Mouse (Mus musculus) cerebellum, adult 11 months (tissue): Measurements from ENCODE around the gene Rae1.

Experiments used
- DNase-seq: peaks from one replicate; pipeline ENCODE4 v3.0.0; 2022

The Rae1 gene

DNA sequence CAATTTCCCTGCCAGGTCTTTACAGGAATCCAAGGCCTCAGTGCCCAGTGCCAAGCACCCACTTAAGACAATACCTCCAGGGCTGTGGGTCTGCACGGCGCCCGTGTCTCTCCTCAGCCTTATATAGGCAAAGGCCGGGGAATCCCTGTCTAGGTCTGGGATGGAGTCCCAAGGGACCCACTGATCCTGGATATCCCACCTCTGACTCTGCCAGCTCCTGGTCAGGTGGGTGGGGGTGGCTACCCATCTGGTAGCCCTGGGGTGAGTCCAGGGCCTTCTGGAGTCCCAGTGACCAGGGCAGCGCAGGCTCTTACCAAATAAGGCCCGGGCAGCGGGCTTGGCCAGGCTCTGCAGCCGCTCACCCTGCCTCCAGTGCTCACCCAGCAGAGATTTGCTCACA lies 53.0 kb downstream of the Rae1 start:
- no peak for DNase-seq

DNA sequence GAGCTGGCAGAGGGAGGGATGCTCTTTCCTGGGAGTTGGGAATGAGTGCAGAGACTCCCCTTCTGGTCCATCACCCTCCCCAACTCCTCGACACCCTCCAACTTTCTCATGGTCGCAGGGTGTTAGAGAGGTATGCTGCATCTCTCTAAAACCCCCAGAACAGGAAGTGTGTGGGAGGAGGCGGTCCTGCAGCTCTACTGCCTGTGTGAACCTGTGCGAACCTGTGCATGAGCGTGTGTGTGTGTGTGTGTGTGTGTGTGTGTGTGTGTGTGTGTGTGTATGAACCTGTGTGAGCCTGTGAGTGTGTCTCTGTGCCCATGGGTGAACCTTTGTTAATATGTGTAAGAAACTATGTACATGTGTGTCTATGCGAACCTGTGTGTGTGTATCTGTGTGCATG lies 53.9 kb downstream of the Rae1 start:
- DNase-seq, result no peak

DNA sequence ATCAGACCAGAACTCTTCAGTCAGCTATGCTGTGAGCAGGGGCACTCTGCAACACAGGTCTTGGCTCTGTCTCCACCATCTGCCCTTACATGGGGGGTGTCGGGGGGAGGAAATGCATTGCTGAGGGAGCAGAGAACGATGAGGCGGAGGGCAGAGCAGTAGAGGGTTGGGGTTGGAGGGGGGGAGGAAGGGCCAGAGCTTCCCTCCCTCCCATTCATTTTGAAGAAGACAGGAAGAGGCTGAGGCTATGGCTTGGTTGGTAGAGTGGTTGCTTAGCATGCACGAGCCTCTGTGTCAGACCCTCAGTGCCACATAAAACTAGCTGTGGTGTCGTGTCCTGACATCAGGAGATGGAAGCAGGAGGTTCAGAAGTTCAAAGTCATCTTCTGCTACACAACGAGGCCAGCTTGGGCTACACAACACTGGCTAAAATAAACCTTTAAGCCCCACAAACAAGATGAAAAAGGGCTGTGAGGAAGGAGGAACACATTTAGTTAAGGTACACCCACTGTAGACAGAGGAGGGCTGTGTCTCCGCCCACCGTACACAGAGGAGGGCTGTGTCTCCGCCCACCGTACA lies 56.5 kb downstream of the Rae1 start:
- no peak for DNase-seq

DNA sequence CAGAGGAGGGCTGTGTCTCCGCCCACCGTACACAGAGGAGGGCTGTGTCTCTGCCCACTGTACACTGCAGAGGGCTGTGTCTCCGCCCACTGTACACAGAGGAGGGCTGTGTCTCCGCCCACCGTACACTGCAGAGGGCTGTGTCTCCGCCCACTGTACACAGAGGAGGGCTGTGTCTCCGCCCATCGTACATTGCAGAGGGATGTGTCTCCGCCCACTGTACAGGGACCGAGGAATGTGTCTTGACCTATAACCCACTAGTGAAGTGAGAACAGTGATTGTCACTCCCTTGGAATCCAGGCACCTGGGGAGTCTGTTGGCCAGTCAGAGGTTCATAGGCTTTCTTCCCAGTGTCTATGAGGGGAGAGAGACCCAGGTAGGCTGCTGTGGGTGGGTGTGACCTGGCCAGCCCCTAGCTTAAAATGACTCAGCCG lies 57.0 kb downstream of the Rae1 start:
- no peak for DNase-seq

DNA sequence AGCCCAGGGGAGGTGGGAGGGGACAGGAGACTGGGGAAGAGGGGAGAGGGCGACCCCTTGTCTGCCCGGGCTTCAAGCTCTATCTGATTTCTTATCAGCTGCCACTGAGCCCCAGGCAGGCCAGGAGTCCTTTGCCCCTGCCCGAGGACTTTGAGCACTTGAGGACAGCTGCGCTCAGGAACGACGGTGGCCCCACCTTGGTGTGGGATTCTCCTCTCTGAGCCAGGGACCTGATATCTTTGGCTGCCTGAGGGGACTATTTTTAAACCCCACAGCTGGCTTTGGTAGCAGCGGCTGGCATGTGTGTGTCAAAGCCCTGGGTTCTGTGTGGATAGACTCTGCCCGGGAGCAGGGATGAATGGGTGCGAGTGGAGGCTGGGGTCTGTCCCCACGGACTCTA lies 57.7 kb downstream of the Rae1 start:
- no peak for DNase-seq

DNA sequence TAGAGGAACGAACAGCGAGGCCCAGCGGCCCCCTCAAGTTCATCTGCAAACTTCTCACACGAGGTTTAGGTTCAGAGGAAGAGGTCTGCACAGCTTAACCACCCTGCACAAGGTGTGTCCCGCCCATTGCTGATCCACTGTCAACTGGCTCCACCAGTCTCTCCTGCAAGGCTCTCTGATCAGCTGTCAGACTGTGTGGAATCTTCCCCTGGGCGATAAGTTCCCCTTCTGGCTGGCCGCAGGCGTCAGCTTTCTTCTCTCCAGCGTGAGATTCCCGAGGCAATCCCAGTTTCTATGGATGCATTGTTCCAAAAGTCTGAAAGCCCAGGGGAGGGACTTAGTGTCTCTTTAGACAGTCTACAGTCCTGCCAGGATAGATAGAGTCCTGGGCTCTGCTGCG lies 58.3 kb downstream of the Rae1 start:
- DNase-seq, result no peak

DNA sequence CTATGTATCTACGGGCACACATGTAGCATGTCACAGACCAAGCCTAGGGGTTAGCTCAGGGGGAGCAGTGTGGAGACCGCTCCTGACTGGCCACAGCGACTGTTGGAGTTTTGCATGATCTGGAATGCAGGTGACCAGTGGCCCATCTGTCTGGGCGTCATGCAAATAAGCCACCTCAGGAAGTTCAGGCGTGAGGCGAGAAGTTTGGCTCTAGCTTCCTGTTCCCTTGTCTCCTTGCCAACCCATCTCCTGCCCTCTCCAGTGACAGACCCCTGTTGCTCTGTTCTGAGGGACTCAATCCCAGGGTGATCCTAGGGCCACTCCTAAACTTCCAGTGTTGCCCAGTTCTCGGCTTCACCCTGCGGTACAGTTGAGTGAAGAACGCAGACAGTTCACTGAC lies 60.5 kb downstream of the Rae1 start:
- DNase-seq, result no peak

DNA sequence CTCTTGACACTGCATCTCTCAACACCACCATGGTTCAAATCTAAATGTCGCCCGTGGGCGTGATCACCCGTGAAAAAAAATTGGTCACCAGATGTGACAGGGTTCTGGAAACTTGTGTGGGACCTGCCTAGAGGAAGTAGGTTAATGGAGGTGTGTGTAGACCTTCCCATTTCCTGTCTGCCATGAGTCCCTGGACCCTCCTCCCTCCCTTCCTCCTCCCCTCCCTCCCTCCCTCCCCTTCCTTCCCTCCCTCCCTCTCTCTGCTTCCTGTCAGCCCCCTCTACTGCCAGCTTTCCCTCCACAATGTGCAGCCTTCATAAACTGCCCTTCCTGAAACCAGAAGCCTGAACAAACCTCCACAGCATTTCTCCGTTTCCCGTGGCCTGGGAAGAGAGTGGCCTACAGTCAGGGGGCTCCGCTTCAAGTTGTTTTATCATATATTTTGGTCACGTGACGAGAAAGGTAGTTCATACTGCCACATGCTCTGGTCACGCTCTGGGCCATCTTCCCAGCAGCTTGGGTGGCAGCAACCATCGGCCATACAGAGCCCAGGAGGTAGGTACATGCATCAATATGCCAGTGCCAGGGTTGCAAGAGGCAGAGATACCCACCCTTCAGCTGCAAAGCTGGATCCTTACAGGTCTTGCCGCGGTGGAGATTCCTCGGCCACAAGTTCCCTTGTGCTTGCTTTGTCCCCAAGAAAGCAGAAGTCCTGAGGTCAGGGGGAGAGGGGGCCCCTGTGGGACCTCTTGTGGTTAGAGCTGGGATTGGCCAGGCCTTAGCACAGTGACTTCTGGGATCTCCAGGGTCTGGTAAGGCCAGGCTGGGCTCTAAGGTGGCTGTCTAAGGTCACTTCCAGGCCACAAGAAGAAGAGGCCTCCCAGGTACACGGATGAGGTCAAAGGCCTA lies 61.8 kb downstream of the Rae1 start:
- no peak for DNase-seq

DNA sequence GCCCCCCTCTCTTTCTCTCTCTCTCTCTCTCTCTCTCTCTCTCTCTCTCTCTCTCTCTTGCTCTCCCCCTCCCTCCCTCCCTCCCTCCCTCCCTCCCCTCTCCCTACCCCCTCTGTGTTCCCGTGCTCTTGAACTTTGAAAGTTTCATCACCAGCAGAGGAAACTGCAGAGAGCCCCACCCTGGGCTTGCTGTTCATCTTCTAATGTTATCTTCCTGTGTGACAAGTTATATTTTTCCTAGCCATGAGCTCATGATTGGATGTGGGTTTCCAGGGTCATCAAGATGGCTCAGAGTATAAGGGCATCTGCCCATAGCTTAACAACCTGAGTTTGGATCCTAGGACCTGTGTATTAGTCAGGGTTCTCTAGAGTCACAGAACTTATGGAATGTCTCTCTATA lies 63.3 kb downstream of the Rae1 start:
- DNase-seq, result no peak

DNA sequence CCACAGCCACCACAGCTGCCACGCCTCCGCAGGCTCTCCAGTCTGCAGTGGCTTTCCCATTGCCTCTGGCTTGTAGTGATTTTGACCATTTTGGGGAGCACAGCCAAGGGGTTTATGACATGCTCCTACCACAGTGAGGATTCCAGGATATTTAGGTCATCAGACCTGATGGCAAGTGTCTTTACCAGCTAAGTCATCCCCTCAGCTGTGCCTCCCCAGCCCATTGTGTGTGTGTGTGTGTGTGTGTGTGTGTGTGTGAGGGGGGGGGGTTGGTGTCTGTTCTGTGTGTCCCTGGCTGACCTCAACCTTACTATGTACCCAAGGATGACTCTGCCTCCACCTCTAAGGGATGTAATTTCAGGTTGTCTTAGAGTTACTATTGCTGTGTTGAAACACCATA lies 64.9 kb downstream of the Rae1 start:
- no peak for DNase-seq
